Mouse (Mus musculus) E14TG2a.4 (cell line): ENCODE data around the gene Bpifa6.
"Not testable (repeated sequence)": the region's sequence is repeated elsewhere in the genome, so short reads cannot be mapped to it uniquely, and the experiment has no call there.

Source experiments
- CTCF ChIP-seq: conservative IDR thresholded peaks from 2 replicates; pipeline ENCODE4 v1.5.1; 2014; ENCODE audit warnings: low read length
- NANOG ChIP-seq: IDR thresholded peaks from 2 replicates; pipeline ENCODE4 v1.6.1; 2014; ENCODE audit warnings: borderline replicate concordance, low read length, mixed read lengths
- POU5F1 ChIP-seq: IDR thresholded peaks from 2 replicates; pipeline ENCODE4 v1.6.1; 2014; ENCODE audit warnings: low read length, borderline replicate concordance

GRCm38 (mm10) chr2:154024676-154025075 is 49.9 kb downstream of the Bpifa6 start:
- not testable (repeated sequence) for TF ChIP-seq CTCF, NANOG, POU5F1
